Mouse (Mus musculus): ENCODE data around the gene Jmy.

Gene Jmy

DNA sequence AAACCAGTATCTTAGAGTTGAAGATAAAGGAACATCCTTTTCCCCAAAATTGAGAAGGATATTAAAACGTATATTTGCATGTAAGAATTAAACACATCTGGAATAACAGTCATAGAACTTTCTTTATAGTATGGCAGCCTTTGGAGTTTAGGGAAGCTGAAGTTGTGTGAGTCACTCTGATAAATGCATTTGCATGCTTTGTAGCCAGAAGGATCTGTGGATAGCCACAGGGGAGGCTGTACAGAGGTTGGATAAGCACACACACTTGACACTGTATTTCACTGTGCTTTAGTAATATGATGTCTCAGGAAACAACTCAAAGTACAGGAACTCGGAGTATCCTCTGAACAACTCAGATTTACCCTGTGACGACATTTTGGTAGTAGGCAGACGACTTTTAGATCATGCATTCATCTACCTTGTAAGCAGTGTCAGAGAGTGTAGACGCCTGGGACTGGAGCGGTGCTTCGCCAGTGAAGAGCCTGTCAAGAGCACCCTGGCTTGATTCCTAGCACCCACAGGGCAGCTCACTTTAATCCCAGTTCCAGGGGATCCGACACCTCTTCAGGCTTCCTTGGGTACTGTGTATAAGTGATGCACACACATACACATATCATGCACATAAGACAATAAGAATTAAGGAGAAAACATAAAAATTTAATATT lies 119.1 kb downstream of the Jmy start:
- no peak for DNase-seq (ENCODE audit: low read depth, low spot score)
